Mouse (Mus musculus) layer of hippocampus, adult 8-10 months (tissue): ENCODE measurements around the gene 4921539E11Rik. TPM values are rescaled to one million over a fixed set of nuclear protein-coding genes. Genes with fewer than 3 reads are reported as not detected.

Experiments used
- DNase-seq, 2 experiments: peaks; one replicate each; pipeline ENCODE4 v3.0.0; 2022; ENCODE audit warnings: low spot score in 2 of 2
- total RNA-seq, 4 experiments: library from RNA; stranded (reverse); gene quantifications; 2 replicates each; pipeline ENCODE4 v1.2.4; 2022

Gene 4921539E11Rik
- not detected for total RNA-seq

DNA sequence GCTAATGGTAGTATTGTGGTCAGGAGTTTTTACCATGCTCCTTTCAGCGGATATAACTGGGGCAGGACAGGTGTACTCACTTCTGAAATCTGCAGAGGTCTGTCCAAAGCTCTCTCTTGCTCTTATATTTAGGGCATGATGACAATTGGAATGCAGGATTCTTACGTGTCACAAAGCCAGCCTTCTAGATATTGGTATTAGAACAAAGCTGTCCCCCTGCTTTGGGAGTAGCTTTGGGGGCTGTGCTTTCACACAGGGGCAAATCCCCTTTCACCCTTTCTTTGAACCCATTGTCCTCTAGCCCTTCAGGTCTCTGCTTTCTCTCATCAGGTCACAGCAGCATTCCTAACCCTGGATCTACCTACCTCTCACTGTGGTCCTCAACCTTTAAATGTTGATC is at the start of gene 4921539E11Rik:
TSS of gene 4921539E11Rik (minus strand) at position 101 of the 400 bp plus-strand sequence.
- no peak for DNase-seq

GRCm38 (mm10) chr4:103335134-103335533 is 44.5 kb upstream of the 4921539E11Rik start:
- DNase-seq, result no peak

DNA sequence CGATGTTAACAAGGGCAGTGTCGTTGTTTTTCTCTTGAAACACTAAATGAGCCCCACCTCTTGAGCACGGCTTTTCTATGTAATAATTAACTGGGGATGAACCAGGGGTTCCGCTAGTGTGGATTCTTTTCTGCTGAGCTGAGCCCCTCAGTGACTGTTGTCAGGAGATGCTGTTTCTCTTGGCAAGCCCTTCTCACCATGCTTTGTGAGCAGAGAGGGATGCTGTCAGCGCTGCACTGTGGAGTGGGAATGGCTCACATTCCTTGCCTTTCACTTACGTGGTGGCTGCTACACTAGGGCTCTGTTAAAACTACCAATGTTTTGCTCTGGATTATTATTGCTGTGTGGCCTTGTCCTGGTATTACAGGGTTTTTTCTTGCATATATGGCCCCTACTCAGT is 38.7 kb upstream of the 4921539E11Rik start:
- no peak for DNase-seq

DNA sequence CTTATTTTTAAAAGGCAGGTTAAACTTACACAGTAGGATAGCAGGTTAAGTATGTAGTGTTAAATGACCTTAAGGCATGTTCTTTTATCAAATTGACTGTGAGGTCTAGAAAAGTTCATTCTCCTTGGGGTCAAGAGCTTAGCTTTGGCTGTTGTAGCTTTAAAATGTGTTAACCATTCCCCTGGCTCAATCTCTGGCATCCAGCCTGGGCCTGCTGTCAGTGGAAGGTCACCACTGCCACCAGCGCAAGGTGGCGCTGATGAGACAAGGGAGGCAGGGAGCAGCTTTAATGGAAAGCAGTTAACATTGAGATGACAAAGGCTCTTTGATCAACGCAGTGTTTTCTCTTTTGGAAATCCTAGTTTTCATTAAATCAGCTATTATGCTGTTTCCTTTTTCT is 36.3 kb upstream of the 4921539E11Rik start:
- DNase-seq, result no peak

- DNase-seq, result no peak
Observed at GRCm38 (mm10) chr4:103324688-103325451, 34.2 kb upstream of the 4921539E11Rik start.

DNA sequence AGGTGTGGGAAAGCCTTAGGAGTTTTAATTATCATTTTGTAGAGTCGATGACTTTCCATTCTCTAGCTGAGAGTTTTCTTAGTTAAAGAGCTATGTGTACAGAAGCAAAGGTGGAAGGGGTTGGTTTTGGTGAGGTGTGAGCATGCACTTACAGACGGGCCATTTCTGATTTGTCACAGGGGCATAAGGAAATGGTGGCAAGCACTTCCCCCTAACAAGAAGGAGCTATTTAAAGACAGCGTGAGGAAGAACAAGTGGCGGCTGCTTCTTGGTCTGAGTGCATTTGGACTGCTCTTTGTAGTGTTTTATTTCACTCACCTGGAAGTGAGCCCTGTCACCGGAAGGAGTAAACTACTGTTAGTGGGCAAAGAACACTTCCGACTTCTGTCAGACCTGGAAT is 30.8 kb upstream of the 4921539E11Rik start:
- DNase-seq, result no peak

DNA sequence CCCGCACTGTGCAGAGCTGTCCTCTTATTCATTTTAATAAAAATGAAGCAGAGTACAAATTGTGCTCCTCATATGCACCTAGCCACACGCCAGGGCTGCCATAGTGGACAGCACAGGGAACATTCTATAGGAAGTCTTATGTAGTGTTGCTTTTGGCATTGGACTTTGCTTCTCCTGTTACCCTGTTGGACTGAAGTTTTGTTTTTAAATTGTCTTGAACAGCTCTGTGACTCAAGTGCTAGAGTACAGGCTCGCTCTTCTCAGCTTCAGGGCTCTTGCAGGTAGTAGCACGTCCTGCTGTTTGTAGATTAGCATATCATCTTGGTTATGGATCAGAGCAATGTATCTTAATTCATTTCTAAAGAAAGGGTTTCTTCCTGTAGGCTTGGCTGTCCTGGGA is 25.2 kb upstream of the 4921539E11Rik start:
- no peak for DNase-seq

GRCm38 (mm10) chr4:103314526-103314910 is 23.9 kb upstream of the 4921539E11Rik start:
- no peak for DNase-seq

- DNase-seq, result peak; percentile 94 to 96
Observed at GRCm38 (mm10) chr4:103313587-103314525, 23.2 kb upstream of the 4921539E11Rik start, which contains the start of gene Oma1. TSS of gene Oma1 (plus strand) at chr4:103313812.

DNA sequence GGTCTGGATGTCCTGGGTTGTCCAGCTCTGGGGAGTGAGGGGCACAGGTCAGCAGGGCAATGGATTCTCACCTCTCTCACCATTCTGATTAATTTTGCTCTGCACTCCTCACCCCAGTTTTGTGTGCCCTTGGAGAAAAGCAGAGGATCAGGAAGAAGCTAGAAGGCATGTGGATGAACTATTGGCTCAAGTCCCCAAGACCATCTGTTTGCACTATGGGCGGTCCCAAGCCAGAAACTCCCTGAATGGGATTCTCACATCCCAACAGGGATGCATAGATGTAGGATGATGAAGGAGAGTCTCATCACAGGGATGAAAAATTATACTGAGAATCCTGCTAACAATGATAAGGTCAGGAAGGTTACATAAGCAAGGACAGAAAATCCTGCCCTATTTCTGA is 13.2 kb upstream of the 4921539E11Rik start:
- no peak for DNase-seq

DNA sequence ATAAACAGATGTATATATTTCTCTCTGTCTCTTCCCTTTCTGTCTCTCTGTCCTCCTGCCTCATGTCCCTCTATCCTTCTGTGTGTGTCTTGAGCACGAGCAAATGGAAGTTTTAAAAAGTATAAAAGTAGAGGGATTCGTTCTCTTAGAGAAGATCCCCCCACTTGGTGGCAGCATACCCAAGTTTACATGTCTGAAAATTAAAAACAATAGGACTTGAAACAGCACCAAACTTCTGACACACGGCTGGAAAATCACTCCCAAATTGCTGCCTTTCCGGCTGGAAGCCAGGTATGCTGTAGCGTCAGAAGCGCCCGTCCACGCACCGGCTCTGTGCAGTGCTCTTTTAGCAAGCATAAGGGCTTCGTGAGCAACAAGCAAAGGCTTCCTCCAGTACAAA is 8.7 kb upstream of the 4921539E11Rik start:
- DNase-seq, result peak in 1 of 2 experiments; percentile 28

DNA sequence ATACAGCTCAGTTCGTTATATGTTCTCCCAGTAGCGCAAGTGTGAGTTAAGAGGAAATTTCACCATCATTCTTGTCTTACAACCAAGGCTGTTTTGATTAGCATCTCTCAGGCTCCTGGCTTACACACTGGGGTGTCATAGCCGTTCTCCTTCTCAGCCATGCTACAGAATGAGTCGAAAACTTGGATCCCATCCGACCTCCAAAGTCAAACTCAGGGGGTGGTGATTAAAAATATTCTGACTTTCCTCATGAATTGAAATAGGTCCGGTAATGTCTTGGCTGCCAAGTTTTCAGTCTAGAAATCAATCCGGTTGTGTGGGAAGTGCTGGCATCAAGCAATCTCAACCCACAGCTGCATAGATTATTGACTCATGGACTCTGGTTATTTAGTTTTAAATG is 2.3 kb downstream of the 4921539E11Rik start:
- DNase-seq, result peak in 1 of 2 experiments; percentile 15

- no peak for DNase-seq
Observed at GRCm38 (mm10) chr4:103273021-103273420, 17.6 kb downstream of the 4921539E11Rik start.

DNA sequence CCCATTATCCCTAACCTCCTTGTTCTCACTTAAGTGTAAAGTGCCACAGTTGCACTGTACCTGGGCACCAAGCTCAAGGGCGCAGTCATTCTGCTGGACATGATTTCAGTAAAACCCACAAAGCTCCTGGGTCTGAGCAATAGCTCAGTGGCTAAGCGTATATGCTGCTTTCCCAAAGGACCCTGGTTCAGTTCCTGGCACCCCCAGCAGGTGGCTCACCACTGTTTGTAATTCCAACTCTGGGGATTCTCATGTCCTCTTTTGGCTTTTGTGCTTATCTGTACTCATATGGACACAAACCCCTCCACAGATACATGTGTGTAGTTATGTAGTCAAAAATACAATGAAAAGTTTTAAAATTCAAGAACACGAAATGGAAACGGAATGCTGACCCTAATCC is 21.3 kb downstream of the 4921539E11Rik start:
- DNase-seq, result no peak

DNA sequence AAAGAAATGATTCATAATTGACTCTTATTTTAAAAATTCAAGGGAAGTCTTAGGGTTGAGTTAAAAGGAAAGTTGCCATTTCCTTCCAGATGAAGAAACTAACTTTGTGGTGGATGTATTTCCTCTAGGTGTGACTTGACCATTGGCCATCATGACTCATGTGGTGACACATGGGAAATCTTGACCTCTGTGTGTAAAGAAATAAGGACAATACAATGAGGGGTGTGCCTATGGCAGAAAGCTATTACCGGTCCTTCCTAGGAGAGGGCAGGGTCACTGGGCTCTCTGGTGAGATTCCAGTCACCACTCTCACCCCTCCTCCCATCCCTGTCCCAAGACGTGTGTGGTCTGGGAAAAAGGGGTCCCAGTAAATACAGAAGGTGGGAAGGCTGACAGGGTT is 25.5 kb downstream of the 4921539E11Rik start:
- no peak for DNase-seq

DNA sequence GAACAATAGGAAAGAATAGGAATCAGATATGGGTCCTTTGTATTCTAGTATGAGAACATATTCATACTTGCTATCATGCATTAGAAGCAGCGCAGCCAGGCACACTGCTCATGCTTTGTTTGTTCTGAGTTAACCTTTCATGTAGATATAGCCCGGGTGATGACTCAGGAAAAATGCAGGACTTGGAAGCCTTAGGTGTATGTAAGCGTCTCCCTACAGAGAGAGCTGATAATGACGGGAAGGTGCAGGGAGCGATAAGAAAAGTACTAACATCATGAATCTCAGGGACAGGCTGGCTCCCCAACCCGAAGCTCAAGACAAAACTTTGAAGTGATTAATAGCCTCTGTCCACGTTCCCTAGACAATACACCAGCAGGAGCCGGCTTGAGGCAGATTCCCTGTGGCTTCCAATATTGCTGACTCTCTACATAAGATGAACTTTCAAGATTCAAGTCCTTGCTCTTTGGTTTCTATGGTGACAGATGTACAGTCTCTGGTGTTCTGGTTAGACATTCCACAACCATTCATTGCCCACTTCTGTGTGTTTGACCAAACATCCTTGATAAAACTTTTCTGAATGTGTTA is 26.8 kb downstream of the 4921539E11Rik start:
- DNase-seq, result no peak

GRCm38 (mm10) chr4:103263378-103263777 is 27.3 kb downstream of the 4921539E11Rik start:
- DNase-seq, result no peak

DNA sequence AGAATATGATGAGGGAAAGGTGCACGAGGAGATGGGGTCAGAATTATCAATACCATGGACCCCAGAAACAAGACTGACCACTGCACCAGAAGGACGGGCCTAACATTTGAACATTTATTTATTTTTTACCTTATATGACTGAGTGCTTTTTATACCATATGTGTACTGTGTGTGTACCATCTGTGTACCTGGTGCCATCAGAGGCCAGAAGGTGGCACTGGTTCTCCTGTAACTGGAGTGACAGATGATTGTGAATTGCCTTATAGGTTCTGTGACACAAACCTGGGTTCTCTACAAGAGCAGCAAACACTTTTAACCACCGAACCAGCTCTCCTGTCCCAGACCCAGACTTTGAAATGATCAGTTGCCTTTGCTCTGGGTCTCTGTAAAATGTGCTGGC is 31.8 kb downstream of the 4921539E11Rik start:
- no peak for DNase-seq

DNA sequence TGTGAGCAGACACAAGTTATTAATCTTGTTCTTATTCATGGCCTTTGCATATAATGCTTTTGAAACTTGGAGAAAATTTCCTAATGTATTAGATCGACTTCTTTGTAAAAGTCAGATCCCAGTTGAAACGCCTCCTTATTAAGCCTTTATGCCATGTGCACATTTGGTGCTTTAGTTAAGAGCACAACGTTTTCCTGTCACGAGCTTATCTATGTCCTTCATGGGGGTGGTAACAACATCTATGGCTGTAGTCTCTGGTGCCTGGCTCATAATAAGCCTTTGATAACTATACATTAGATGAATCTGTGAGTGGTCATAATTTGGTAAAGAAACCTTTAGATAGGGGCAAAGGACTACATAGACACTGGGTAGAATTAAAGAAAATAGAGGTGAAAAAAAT is 36.8 kb downstream of the 4921539E11Rik start:
- no peak for DNase-seq

GRCm38 (mm10) chr4:103249436-103250085 is 41.1 kb downstream of the 4921539E11Rik start:
- DNase-seq, result no peak

DNA sequence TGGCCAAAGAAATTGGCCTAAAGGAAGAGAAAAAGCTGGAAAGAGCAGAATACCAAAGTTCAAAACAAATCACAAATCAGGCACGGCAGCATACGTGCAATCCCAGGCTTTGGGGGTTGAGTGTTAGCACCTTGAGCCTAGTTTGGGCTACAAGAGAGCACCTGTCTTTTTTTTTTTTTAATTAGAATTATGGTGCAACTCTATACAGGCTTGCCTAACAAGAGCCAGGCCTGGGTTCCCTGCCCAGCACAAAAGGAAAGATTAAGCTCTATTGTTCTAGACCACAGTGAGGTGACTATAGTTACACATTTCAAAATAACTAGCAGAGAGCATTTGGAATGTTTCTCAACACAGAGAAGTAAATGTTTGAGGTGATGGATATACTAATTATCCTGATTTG is 42.9 kb downstream of the 4921539E11Rik start:
- no peak for DNase-seq
